Mouse (Mus musculus): Measurements from ENCODE around the gene Plekhh2. TPM values are rescaled to one million over a fixed set of nuclear protein-coding genes. Genes with fewer than 3 reads are reported as not detected.

Plekhh2 gene
- polyA plus RNA-seq, 1 experiment from 2014 or later = 3.2 TPM

DNA sequence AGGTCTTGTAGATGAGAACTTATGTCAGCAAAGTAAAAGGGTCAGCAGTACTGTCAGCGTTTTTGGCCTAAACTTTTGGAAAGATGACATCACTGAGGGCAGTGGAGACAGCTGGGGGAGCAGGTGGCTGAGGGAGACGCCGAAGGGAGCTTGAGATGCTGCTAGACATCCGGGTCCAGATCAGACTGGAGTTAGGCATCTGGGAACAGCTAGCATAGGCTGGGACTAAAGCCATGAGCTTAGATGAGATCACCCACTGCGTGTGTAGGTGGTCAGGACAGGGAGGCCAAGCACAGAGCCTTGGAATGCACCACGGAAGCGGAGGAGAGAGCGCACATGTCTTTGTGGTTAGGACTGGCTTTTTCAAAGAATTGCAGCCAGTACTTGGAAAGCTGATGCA, 73.4 kb downstream of the Plekhh2 start:
- H3K9me3 ChIP-seq (replicated peaks; ENCODE audit: control insufficient read depth, low read length) = no peaks in the 10 kb centered on the region
- WGBS (ENCODE audit: insufficient replicate concordance) = 78% methylated on average over 8 of the region's 8 CpGs
- ATAC-seq (replicated peaks; ENCODE audit: insufficient number of reproducible peaks, low FRiP score, low TSS enrichment) = no peak
- no peaks in the 10 kb centered on the region for H3K4me1 ChIP-seq (ENCODE audit: control insufficient read depth, insufficient read depth, low read length)
- H3K4me2 ChIP-seq = no peak overlapping the region
- H3K9ac ChIP-seq (ENCODE audit: low read depth, low read length) = no peak overlapping the region
- H3K27me3 ChIP-seq (ENCODE audit: control insufficient read depth, insufficient read depth, low read length) = no peaks in the 10 kb centered on the region
- no peak overlapping the region for H3K27ac ChIP-seq (ENCODE audit: low read depth, low read length)
- no peak overlapping the region for H3K4me3 ChIP-seq (ENCODE audit: low read depth, low read length)
- H3K36me3 ChIP-seq (ENCODE audit: control insufficient read depth, insufficient read depth, low read length) = no peaks in the 10 kb centered on the region

DNA sequence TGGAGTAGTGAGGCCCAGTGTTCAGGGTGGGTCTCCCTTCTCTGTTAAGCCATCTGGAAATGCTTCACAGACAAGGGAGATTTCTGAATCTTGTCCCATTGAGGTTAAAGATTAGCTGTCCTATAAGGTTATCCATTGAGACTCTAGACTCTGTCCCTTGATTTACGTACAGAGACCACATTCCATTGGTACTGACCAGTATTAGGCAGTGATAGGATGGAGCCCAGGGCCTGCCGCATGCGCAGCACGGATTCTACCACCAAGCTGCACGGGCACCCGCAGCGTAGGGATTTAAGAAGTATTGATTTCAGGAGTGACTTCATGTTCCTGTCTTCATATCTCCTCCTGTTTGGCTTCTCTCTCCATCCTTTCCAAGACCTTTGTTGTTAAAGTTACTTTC, 78.4 kb downstream of the Plekhh2 start:
- Histone ChIP-seq H3K9ac (ENCODE audit: low read depth, low read length) (no peak overlapping the region), H3K9me3 (replicated peaks; ENCODE audit: control insufficient read depth, low read length) (no peaks in the 10 kb centered on the region), H3K36me3 (ENCODE audit: control insufficient read depth, insufficient read depth, low read length) (no peaks in the 10 kb centered on the region), H3K27ac (ENCODE audit: low read depth, low read length) (no peak overlapping the region), H3K4me3 (ENCODE audit: low read depth, low read length) (no peak overlapping the region), H3K27me3 (ENCODE audit: control insufficient read depth, insufficient read depth, low read length) (no peaks in the 10 kb centered on the region), H3K4me2 (no peak overlapping the region), H3K4me1 (ENCODE audit: control insufficient read depth, insufficient read depth, low read length) (no peaks in the 10 kb centered on the region)
- ATAC-seq (replicated peaks; ENCODE audit: insufficient number of reproducible peaks, low FRiP score, low TSS enrichment) = no peak
- WGBS (ENCODE audit: insufficient replicate concordance) = 90% methylated on average over 7 of the region's 7 CpGs

DNA sequence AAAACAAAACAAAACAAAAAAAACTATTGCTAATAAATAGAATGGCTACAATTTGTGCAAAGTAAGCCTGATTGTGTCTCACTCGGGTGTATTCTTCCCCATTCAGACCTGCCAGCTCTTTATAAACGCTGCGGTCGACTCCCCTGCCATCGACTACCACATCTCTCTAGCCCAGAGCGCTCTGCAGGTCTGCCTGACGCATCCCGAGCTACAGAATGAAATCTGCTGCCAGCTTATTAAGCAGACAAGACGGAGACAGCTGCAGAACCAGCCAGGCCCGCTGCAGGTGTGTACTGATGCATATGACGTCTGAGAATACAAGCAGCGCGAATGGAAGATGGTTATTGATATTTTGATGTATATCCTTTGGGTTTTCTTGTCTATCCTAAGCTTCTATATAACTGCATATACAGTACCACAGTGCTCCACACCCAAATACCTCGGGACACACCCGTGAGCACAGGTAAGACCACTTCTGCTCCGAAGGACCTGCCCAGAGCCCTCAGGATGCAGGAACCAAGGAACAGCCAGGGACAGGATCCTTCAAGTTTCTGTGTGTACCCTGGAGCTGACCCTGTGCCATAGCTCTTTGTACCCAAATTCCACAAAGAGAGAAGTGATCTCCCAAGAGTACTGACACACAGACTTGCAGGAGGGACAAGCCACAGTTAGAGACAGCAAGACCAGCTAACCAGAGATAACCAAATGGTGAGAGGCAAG, 79.9 kb downstream of the Plekhh2 start:
- Histone ChIP-seq H3K9me3 (replicated peaks; ENCODE audit: control insufficient read depth, low read length) (no peaks in the 10 kb centered on the region), H3K36me3 (ENCODE audit: control insufficient read depth, insufficient read depth, low read length) (no peaks in the 10 kb centered on the region), H3K4me2 (no peak overlapping the region), H3K27me3 (ENCODE audit: control insufficient read depth, insufficient read depth, low read length) (no peaks in the 10 kb centered on the region), H3K9ac (ENCODE audit: low read depth, low read length) (no peak overlapping the region), H3K4me3 (ENCODE audit: low read depth, low read length) (no peak overlapping the region), H3K27ac (ENCODE audit: low read depth, low read length) (no peak overlapping the region), H3K4me1 (ENCODE audit: control insufficient read depth, insufficient read depth, low read length) (no peaks in the 10 kb centered on the region)
- 84% methylated on average over 16 of the region's 16 CpGs for WGBS (ENCODE audit: insufficient replicate concordance)
- no peak for ATAC-seq (replicated peaks; ENCODE audit: insufficient number of reproducible peaks, low FRiP score, low TSS enrichment)

DNA sequence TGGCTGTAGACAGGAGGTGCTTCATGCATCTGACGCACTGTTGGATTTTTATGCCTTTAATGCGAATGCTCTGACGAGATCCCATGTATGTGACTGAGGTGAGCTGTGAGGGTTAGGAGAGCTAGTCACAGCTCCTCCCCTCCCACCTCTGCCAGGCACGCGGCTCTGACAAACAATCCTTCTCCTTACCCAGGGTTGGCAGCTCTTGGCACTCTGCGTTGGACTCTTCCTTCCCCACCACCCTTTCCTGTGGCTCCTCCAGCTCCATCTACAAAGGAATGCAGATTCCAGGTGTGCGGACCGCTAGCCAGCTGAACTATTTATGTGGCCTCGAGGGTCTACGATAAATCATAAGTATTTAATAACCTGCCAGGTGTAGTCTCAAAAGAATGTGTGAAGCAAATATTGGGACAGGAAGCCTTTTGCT, 84.3 kb downstream of the Plekhh2 start:
- H3K4me2 ChIP-seq = no peak overlapping the region
- WGBS (ENCODE audit: insufficient replicate concordance) = 36% methylated on average over 10 of the region's 10 CpGs
- no peak for ATAC-seq (replicated peaks; ENCODE audit: insufficient number of reproducible peaks, low FRiP score, low TSS enrichment)
- no peak overlapping the region for H3K9ac ChIP-seq (ENCODE audit: low read depth, low read length)
- no peaks in the 10 kb centered on the region for H3K27me3 ChIP-seq (ENCODE audit: control insufficient read depth, insufficient read depth, low read length)
- no peaks in the 10 kb centered on the region for H3K4me1 ChIP-seq (ENCODE audit: control insufficient read depth, insufficient read depth, low read length)
- H3K9me3 ChIP-seq (replicated peaks; ENCODE audit: control insufficient read depth, low read length) = no peaks in the 10 kb centered on the region
- H3K4me3 ChIP-seq (ENCODE audit: low read depth, low read length) = no peak overlapping the region
- H3K27ac ChIP-seq (ENCODE audit: low read depth, low read length) = no peak overlapping the region
- no peaks in the 10 kb centered on the region for H3K36me3 ChIP-seq (ENCODE audit: control insufficient read depth, insufficient read depth, low read length)

DNA sequence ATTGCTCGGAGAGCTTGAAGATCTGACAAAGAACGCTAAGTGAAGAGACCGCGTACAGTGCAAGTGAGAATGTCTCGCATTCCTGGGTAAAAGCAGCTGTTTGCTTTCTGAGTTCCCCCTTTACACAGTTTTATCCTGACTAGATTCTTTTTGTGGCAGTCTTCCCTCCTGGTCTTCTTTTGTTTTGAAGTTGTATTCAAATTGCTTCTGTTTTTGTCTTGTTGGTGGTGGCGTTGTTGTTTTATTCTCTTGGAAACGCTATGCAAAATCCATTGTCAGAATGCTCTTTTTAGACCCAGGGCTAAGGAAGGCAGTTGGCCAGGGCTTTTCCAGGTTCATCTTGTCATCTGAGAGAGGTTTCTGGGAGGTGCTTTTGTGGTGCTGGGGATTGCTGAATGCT, 84.8 kb downstream of the Plekhh2 start:
- 58% methylated on average over 7 of the region's 7 CpGs for WGBS (ENCODE audit: insufficient replicate concordance)
- Histone ChIP-seq H3K9me3 (replicated peaks; ENCODE audit: control insufficient read depth, low read length) (no peaks in the 10 kb centered on the region), H3K4me2 (no peak overlapping the region)

DNA sequence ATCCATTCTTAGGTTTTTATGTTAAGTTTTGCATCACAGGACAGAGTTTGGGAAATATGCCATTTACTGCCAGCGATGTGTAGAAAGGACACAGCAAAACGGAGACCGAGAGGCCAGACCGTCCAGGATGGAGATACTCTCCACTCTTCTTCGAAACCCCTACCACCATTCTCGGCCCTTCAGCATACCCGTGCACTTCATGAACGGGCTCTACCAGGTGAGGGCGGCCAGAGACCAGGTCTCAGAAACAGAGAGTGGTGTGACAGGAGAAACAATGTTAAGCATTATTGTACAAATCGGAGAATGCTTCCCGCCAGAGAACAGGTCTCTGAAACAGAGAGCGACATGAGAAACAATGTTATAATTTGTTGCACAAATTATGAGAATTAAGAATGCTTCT, 86.2 kb downstream of the Plekhh2 start:
- no peaks in the 10 kb centered on the region for H3K4me1 ChIP-seq (ENCODE audit: control insufficient read depth, insufficient read depth, low read length)
- no peak overlapping the region for H3K4me2 ChIP-seq
- H3K4me3 ChIP-seq (ENCODE audit: low read depth, low read length) = no peak overlapping the region
- ATAC-seq (replicated peaks; ENCODE audit: insufficient number of reproducible peaks, low FRiP score, low TSS enrichment) = no peak
- H3K9me3 ChIP-seq (replicated peaks; ENCODE audit: control insufficient read depth, low read length) = no peaks in the 10 kb centered on the region
- no peak overlapping the region for H3K27ac ChIP-seq (ENCODE audit: low read depth, low read length)
- 83% methylated on average over 12 of the region's 12 CpGs for WGBS (ENCODE audit: insufficient replicate concordance)
- no peaks in the 10 kb centered on the region for H3K27me3 ChIP-seq (ENCODE audit: control insufficient read depth, insufficient read depth, low read length)
- H3K36me3 ChIP-seq (ENCODE audit: control insufficient read depth, insufficient read depth, low read length) = no peaks in the 10 kb centered on the region
- H3K9ac ChIP-seq (ENCODE audit: low read depth, low read length) = no peak overlapping the region

More for the DNA sequence above, 84.8 kb downstream of the Plekhh2 start:
- ATAC-seq (replicated peaks; ENCODE audit: insufficient number of reproducible peaks, low FRiP score, low TSS enrichment) = no peak
- H3K9ac ChIP-seq (ENCODE audit: low read depth, low read length) = no peak overlapping the region
- no peak overlapping the region for H3K4me3 ChIP-seq (ENCODE audit: low read depth, low read length)
- no peaks in the 10 kb centered on the region for H3K4me1 ChIP-seq (ENCODE audit: control insufficient read depth, insufficient read depth, low read length)
- H3K27ac ChIP-seq (ENCODE audit: low read depth, low read length) = no peak overlapping the region
- H3K27me3 ChIP-seq (ENCODE audit: control insufficient read depth, insufficient read depth, low read length) = no peaks in the 10 kb centered on the region
- H3K36me3 ChIP-seq (ENCODE audit: control insufficient read depth, insufficient read depth, low read length) = no peaks in the 10 kb centered on the region

DNA sequence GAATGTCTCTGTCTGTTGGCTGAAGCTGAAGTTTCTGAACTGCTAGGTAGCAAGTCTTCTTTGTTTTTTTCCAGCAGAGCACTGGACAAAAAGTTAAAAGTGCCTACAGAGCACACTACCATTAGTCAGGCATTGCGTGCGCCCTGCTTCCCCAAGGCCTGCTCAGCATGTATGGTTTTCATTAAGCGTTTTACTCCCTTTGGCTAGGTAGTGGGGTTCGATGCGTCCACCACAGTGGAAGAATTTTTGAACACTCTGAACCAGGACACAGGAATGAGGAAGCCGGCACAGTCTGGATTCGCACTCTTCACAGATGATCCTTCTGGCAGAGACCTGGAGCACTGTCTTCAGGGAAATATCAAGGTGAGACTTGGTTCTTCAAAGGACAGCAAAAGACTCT, 87.2 kb downstream of the Plekhh2 start:
- no peaks in the 10 kb centered on the region for H3K9me3 ChIP-seq (replicated peaks; ENCODE audit: control insufficient read depth, low read length)
- peaks cover 3% of the 10 kb centered on the region for H3K4me1 ChIP-seq (ENCODE audit: control insufficient read depth, insufficient read depth, low read length)
- H3K36me3 ChIP-seq (ENCODE audit: control insufficient read depth, insufficient read depth, low read length) = no peaks in the 10 kb centered on the region
- ATAC-seq (replicated peaks; ENCODE audit: insufficient number of reproducible peaks, low FRiP score, low TSS enrichment) = no peak
- H3K27ac ChIP-seq (ENCODE audit: low read depth, low read length) = no peak overlapping the region
- 83% methylated on average over 7 of the region's 7 CpGs for WGBS (ENCODE audit: insufficient replicate concordance)
- H3K9ac ChIP-seq (ENCODE audit: low read depth, low read length) = no peak overlapping the region
- H3K27me3 ChIP-seq (ENCODE audit: control insufficient read depth, insufficient read depth, low read length) = no peaks in the 10 kb centered on the region
- no peak overlapping the region for H3K4me3 ChIP-seq (ENCODE audit: low read depth, low read length)
- no peak overlapping the region for H3K4me2 ChIP-seq

DNA sequence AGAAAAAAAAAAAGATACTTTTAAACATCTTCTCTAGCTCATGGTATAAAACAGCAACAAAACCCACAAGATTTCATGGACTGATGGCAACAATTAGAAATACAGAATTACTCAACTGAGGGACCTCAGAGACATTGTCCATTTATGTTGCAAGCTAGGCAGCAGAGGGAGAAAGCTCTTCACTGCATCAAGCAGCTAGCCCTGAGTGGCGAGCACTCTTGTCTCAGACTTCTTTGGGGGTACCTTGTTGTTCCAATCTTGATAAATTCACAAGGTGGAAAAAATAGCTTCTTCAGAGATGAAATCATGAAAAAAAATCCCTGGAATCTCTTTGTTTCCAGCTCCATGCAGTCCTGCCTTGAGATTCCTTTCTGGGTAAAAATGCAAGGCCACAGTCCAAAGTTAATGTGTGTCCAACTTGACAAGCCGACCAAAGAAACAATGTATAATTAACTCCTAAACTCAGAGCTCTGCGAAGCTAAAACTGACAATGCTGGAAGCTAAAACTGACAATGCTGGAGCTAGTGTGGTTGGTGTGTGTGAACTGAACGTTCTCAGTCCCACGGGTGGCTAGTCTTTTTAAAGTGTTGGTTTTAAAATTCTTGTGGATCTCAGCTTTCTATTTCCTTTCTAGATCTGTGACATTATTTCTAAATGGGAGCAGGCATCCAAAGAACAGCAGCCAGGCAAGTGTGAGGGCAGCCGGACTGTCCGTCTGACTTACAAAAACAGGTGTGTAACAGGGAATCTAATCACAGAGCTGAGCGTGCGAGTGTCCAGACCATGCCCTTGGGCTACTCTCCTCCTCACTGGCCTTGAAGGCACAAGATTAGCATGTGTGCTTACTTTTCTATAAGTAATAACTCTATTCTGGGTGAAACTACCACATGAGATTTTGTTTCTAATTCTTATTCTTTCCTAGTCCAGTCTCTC, 88.6 kb downstream of the Plekhh2 start:
- H3K4me1 ChIP-seq (ENCODE audit: control insufficient read depth, insufficient read depth, low read length) = peaks cover 3% of the 10 kb centered on the region
- H3K9me3 ChIP-seq (replicated peaks; ENCODE audit: control insufficient read depth, low read length) = no peaks in the 10 kb centered on the region
- no peak overlapping the region for H3K27ac ChIP-seq (ENCODE audit: low read depth, low read length)
- ATAC-seq (replicated peaks; ENCODE audit: insufficient number of reproducible peaks, low FRiP score, low TSS enrichment) = no peak
- no peak overlapping the region for H3K4me3 ChIP-seq (ENCODE audit: low read depth, low read length)
- H3K27me3 ChIP-seq (ENCODE audit: control insufficient read depth, insufficient read depth, low read length) = no peaks in the 10 kb centered on the region
- 79% methylated on average over 9 of the region's 9 CpGs for WGBS (ENCODE audit: insufficient replicate concordance)
- no peaks in the 10 kb centered on the region for H3K36me3 ChIP-seq (ENCODE audit: control insufficient read depth, insufficient read depth, low read length)
- H3K9ac ChIP-seq (ENCODE audit: low read depth, low read length) = no peak overlapping the region
- H3K4me2 ChIP-seq = no peak overlapping the region

All from heart, embryonic 11.5 days (tissue).